Mouse (Mus musculus) ovary, postnatal 10 days (tissue): Measurements from ENCODE around the gene Podxl.

Experiments used
- DNase-seq: peaks from one replicate; pipeline ENCODE4 v3.0.0; 2022; ENCODE audit warnings: low spot score

The Podxl gene

GRCm38 (mm10) chr6:31523657-31524056, 40.1 kb downstream of the Podxl start:
- DNase-seq, result no peak

- DNase-seq, result no peak
Measured at GRCm38 (mm10) chr6:31523039-31523438, 40.7 kb downstream of the Podxl start.

- DNase-seq, result no peak
Measured at GRCm38 (mm10) chr6:31522478-31522877, 41.3 kb downstream of the Podxl start.

GRCm38 (mm10) chr6:31521491-31522355, 42.1 kb downstream of the Podxl start:
- DNase-seq, result no peak

GRCm38 (mm10) chr6:31520486-31521215, 43.1 kb downstream of the Podxl start:
- DNase-seq, result no peak

GRCm38 (mm10) chr6:31519001-31519471, 44.7 kb downstream of the Podxl start:
- DNase-seq, result no peak

- no peak for DNase-seq
Measured at GRCm38 (mm10) chr6:31518338-31518698, 45.5 kb downstream of the Podxl start.

GRCm38 (mm10) chr6:31517681-31518337, 46.0 kb downstream of the Podxl start:
- DNase-seq, result no peak

- DNase-seq, result no peak
Measured at GRCm38 (mm10) chr6:31513726-31514125, 50.1 kb downstream of the Podxl start.

GRCm38 (mm10) chr6:31502614-31503013, 61.2 kb downstream of the Podxl start:
- no peak for DNase-seq

- DNase-seq, result no peak
Measured at GRCm38 (mm10) chr6:31500691-31501090, 63.1 kb downstream of the Podxl start.

GRCm38 (mm10) chr6:31500260-31500659, 63.5 kb downstream of the Podxl start:
- DNase-seq, result no peak

- DNase-seq, result no peak
Measured at GRCm38 (mm10) chr6:31499836-31500235, 63.9 kb downstream of the Podxl start.

- DNase-seq, result no peak
Measured at GRCm38 (mm10) chr6:31496227-31496626, 67.6 kb downstream of the Podxl start.

- no peak for DNase-seq
Measured at GRCm38 (mm10) chr6:31495122-31495731, 68.6 kb downstream of the Podxl start.

- no peak for DNase-seq
Measured at GRCm38 (mm10) chr6:31489950-31490349, 73.8 kb downstream of the Podxl start.

- DNase-seq, result no peak
Measured at GRCm38 (mm10) chr6:31486601-31487000, 77.2 kb downstream of the Podxl start.

- no peak for DNase-seq
Measured at GRCm38 (mm10) chr6:31480008-31480407, 83.8 kb downstream of the Podxl start.

- no peak for DNase-seq
Measured at GRCm38 (mm10) chr6:31478221-31478620, 85.6 kb downstream of the Podxl start.
